Mouse (Mus musculus) heart, postnatal 14 days (tissue): ENCODE measurements around the gene Tnp1. TPM values are rescaled to one million over a fixed set of nuclear protein-coding genes. Genes with fewer than 3 reads are reported as not detected.

Experiments
- DNase-seq, 2 experiments: peaks; one replicate each; pipeline ENCODE4 v3.0.0; 2021 to 2022
- intact Hi-C: fragments of 180-260 bp; cut with DNase I; formaldehyde crosslinking; loops from one replicate; pipeline ENCODE4 v1.15.1; 2025
- long read RNA-seq, 2 experiments: library from polyadenylated mRNA; stranded (forward); transcript quantifications; one replicate each; pipeline ENCODE4 v2.0.0; 2021
- total RNA-seq, 2 experiments: library from RNA; stranded (reverse); gene quantifications; 2 replicates each; pipeline ENCODE4 v1.2.3; 2021

The Tnp1 gene
- total RNA-seq = not detected
- long read RNA-seq, experiment 1 = 0 reads
- long read RNA-seq, experiment 2 = 0 reads

DNA sequence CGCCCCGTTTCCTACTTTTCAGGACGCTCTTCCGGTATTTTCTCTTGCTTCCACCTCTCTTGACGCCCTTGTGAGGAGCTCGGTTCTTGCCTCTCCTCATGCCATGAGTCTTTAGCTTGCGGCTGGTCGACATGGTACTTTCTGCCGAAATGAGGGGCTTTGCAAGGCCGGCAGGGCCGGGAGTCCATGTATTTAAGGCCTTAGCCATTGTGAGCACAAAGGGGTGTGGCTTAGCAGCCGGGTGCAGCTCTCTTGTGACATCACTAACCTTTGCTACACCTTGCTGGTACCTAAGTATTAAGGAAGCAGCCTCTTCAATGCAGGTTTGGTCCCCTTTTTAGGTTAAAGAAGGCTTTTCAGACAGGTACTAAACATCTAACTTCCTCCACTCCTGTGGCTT is at the start of gene Tnp1:
TSS of gene Tnp1 (minus strand) at position 179 of the 400 bp plus-strand sequence.
- intact Hi-C loops = no loop called here

DNA sequence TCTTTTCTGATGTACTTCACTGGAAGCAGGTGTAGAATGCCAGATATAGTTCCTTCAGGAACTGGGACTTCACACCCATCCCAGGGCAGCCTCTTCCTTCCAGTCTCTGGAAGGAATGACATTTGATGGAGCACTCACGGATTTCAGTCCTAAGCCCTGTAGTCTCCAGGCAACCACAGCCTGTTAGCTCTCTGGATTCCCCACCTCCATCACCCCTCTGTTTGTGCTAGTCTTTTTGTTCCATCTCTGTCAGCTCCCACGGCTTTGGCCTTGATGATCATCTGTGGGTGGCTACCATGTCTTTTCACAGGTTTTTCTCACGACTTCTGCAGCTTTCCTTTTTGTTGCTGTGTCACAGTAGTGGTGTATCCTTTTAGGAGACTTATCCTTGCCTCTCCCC is 48.6 kb upstream of the Tnp1 start:
- no peak for DNase-seq
- intact Hi-C loops = no loop called here

More for the DNA sequence above, at the start of gene Tnp1:
- no peak for DNase-seq

DNA sequence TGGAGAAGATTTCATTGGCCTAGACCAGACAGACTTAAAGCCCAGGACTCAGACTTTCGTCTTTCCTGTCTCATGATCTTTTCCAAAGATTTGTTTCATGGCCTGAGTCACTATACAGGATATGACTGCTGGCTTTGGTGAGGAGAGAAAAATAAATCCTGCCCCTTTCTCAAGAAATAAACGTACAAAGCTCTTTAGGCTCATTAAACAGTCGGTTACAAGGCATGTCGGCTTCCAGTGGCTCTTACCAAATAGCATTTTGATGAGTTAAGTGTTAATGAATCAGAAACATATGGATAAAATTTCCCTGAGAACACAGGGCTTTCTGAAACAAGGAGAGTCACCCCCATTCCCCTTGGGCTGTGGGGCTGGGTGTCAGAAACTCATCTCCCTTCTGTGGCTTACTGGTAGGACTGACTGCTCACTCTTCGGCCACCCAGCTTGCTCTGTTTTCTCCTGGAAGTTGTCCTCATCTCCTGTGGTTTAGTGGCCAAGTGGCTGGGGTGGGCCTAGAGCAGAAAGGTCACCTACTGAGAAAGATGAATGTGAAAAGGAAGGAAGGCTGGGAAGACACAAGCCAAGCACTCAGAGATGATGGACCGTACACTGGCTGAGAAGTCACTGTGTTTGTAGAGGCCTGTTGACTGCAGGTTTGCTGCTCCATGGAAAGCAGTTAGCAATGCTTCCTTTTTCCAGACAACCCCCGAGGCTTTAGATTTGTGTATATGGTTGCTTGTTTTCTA is 46.0 kb upstream of the Tnp1 start:
- no peak for DNase-seq
- intact Hi-C loops = no loop called here

DNA sequence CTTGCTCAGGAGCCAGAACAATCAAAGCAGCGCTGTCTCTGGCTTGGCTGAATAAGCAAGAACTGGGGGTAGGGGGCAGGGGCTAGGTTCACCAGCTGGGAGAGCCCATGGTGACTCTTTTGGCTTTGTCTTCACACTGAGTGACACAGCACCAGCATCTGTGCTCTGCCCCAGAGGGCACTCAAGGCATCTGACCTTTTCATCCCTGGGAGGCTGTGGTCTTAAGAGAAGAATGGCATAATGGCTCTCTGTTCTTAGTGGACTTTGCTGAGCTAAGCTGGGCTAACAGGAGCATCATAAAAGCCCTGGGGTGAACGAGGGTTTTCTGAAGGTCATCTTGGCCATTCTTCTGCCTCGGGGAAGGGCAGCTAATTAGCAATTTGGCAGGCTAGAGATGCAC is 44.6 kb upstream of the Tnp1 start:
- DNase-seq = no peak
- intact Hi-C loops = no loop called here

DNA sequence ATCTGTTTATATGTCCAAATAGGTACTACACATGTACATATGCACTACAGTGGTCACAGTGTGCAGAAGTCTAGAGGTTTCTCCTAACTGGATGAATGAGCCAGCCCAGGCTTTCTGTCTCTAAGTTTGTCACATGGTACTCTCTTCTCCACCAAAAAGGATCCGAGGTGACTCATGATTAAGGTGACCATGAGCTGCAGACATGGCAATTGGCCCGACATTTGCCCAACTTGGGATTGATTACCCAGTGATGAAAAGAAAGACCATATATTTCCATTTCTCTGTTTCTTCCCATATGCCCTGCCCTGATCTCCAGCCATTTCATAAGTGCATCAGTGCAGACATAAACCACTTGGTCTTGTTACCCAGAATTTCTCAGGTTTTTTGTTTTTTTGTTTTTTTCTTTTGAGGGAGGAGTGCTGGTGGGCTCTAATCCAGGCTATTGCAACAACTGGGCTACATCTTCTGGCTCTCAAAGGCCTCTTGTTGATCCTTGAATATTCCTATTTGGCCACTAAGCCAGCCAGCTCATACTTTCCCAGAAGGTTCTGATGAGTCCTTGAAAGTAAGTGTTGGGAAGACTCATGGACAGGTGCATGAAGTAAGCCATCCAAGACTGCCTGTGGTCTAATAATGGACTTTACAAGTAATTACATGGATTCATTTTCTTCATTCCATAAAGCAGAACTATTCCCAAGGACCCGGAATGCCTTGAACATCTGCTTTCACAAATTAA is 40.7 kb upstream of the Tnp1 start:
- intact Hi-C loops = no loop called here
- DNase-seq = no peak

DNA sequence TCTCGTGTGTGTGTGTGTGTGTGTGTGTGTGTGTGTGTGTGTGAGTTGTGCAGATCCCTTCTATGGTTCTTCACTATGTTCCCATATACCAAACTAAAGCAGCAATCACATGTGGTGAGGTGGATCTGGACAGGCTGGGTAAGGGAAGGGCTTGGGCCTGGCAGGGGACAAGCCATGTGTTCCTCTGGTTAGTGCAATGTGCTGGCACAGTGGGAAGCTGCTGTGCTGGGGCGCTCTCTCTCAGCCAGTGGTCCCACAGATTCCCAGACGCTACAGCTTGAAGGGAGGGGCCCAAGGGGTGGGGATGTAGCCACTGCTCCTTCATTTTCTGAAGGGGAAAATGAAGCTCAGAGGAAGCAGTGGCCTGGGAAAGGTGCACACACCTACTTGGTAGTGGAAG is 40.1 kb upstream of the Tnp1 start:
- no peak for DNase-seq
- intact Hi-C loops = no loop called here

DNA sequence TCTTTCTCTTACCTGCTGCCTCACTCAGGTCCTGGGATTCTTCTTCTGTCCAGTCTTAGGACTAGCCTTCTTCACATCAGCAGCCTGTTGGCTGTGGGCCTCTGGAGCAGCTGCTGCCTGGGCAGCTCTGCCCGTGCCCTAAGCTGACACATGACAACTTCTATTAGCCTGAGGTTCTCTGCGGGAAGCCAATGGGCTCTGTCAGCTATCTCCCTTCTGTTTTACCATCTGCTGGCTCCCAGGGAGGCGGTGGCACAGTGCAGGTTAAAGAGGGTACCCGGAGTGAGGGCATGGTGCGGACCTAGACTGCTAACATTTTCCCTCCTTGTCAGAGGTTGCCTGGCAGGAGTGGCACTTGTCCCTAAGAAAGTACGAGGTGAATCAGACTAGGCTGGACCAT is 39.5 kb upstream of the Tnp1 start:
- intact Hi-C loops = no loop called here
- DNase-seq = no peak

DNA sequence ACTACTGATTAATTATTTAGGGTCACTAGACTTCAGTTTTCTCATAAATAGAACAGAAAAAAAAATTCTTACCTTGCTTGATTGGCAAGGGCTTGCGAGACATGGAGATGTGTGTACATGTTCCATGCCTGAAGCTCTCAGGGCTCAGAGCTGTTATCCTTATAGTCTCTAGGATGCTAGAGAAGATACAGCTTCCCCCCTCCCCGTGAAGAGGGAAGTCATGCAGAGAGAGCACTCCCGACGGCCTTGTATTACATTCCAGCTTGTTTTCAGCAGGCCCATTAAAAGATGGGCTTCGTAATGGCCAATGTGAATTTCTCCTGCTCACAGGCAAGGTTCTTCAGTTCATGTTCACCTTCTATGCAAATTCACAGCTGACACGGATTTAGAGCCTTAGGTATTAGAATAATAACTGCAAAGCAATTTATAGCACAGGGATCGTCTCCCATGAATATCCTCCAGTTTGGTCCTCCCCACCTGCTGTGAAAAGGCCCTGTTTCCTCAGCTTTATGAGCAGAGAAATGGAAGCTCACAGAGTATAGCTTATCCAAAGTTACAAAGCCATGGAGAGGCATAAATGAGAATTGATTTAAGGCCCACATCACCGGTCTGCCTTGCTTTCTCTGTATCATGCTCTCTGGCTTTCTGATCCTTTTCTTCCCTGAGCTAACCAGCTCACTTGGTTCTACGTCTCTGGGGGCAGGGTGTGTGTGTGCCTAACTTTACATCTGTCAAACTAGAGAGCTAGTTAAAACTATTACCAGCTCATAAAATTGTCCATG is 38.0 kb upstream of the Tnp1 start:
- intact Hi-C loops = no loop called here
- no peak for DNase-seq

DNA sequence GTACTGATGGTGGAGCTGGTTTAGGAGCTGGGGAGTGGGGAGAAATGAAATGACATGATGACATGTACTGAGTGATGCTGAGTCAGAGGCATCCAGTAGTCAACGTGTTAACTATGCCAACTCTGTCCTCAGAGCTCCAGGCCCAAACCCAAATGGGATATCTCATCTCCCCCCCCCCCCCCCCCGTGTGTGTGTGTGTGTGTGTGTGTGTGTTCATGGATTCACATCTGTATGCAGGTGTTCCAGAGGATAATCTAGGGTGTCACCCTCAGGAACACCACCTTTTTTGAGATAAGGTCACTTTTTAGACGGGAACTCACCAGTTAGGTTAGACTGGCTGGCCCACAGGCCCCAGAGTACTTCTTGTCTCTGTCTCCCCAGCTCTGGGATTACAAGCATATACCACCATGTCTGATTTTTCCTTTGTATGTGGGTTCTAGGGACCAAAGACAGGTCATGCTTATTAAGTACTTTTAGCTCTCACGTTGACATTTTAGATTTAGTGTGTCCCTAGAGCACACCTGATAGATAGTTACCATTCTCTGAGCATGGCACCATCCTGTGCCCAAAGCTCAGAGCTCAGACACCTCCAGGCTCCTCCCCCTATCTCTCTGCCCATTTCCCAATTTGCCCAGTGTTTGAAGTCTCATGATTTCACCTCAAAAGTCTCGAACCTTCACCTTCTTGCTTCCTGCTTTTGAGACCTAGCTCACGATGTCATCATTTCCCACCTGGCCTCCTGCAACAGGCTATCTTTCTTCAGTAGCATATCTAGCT is 31.4 kb upstream of the Tnp1 start:
- DNase-seq = no peak
- intact Hi-C loops = loop anchor here (5.0 kb wide), 1 partner anchor 120 kb away; no protein-coding TSS in a partner anchor

DNA sequence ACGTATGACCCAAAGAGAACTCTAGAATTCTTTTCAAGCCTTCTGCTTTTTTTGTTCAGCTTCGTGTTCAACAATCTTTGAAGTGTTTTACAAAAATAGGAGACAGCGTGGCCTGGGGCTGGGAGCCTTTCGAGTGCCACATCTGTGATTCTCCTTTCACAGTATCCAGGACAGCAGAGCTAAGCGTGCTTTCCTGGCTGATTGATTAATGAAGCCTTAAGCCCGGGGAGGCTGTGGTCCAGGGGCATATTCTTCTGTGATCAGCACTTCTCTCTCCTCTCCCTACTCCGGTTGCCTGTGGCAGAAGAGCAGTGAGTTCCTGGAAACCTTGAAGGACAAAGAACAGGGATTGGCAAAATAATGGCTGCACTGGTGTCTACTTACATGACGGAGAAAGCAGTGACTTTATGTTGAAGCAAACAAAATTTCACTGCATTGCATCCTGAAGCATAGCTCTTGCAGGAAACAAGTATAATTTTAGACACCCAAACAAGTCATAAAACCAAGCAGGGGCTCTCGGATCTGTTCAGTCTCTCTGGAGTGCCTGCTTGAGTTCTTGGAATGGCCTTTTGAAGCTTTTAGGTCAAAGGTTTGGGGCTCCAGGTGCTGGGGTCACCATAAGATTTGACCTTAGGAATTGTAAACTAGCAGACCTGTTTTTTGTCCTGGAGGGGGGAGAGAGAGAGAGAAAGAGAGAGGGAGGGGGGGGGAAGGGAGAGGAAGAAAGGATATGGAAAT is 30.4 kb upstream of the Tnp1 start:
- intact Hi-C loops = loop anchor here (5.0 kb wide), 1 partner anchor 119 kb away; no protein-coding TSS in a partner anchor
- DNase-seq = no peak

DNA sequence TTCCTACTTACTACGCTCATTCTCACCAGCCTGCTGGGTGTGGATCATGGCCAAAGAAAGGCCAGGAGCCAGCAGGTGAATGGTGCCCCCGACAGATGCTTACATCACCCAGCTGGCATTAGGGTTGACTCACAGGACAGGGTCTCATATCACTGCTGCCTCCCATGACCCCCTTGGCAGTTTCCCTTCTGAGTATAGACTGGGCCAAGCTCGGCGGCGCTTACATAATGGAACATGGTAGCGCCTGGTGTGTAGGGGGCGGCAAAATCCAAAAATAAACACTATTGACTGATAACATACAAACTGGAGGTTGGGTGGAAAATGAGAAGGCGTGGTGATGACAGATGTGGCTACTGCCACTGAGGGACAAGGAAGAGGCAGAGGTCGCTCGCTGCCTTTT is 28.0 kb upstream of the Tnp1 start:
- DNase-seq = peak; percentile 12
- intact Hi-C loops = no loop called here

DNA sequence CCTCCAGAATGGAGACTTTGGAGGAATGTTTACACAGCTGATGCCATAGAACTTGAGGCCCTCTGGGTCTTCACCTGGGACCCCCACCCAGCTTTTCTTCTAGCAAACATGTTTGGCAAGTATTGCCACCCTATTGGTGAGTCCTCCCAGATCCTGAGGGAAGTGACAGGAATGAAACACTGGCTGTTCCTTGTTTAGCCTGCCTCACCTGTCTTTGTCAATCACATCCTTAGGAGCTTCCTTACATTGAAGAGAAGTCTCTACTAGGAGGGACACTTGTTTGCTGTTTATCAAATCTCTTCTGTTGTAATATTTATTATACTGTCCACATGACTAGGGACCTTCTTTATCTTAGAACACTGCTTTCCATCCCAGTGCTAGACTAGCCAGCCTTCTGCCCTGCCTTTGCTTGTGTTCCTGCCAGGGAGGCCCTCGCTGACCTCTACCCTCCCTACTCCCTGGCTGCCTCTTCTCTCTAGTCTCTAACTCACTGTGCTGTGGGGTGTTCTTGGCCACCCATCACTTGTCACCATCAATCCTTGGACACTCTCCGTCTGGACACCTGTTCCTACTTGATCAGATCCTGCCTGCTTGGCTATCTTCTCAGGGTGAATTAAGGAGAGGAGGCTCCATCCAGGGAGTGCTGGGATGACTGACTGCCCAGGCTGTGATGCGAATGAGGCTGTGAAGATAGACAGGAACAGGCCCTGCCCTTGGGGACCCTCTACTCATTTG is 25.1 kb upstream of the Tnp1 start:
- intact Hi-C loops = no loop called here
- no peak for DNase-seq

DNA sequence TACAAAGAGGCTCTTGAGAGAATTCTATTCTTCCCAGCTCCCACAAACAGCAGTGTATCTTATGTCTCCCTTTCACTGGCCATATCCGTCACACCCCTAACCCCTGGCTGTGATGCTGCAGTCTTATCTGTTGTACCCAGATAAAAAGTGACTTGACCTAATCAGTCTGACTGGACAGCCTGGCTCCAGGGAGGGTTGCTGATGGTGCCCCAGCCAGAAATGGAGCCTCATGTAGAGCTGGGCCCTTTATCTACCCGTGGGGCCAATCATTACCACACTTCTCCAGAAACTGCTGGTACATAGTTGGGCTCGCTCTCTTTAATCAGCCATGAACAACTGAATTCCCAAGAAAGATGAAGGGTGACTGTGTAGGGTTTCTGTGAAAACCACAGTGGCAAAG is 22.8 kb upstream of the Tnp1 start:
- no peak for DNase-seq
- intact Hi-C loops = no loop called here

DNA sequence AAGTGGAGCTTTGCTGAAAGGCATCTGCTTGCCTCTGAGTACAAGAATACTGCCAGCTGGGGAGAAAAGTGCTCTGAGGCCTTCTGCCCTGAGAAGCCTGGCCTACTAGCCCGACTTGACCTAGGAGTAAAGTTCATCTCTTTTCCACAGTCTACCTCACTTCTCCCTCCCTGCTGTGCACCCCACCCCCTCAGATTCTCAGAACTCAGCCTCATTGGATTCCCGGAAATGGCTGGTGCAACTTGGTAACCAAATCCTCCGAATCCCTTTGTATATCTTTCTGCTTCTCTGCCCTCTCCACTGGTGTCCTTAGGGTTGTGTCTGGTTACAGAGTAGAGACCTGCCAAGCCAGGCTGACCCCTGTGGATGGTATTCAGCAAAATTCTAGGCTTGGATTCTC is 20.8 kb upstream of the Tnp1 start:
- no peak for DNase-seq
- intact Hi-C loops = no loop called here

DNA sequence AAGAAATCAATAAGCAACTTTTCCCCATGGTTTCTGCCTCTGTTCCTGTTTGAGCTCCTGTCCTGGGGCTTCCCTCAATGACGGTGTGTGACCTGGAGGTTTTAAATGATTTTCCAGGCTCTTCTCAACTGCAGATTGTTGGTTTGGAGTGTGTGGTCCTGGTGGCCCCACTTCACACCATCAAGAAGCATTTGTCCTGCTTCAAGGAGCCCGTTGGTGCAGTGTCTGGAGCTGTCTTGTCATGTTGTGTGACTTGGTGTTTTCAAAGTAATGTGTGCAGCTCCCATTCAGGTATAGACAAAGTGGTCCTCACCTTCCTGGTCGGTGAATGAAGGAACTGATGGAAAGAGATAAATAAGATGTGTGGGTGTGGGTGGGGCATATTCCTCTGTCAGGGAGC is 20.0 kb upstream of the Tnp1 start:
- DNase-seq = no peak
- intact Hi-C loops = no loop called here

DNA sequence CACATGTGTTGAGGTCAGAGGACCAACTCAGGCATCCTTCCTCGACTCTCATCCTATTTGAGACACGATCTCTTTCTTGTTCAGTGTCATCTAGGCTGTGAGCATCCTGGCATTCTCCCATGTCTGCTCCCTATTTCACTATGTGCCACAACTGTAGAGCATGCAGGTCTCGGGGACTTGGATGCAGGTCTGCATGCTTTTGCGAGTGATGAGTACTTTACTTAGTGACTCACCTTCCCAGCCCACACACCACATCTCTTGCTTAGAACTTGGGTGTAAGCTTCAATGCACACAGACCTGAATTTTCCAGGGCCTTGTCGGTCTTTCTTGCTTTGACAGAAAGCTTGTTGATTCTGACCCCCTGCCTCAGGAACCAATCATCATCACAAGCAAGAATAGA is 16.8 kb upstream of the Tnp1 start:
- intact Hi-C loops = no loop called here
- no peak for DNase-seq

DNA sequence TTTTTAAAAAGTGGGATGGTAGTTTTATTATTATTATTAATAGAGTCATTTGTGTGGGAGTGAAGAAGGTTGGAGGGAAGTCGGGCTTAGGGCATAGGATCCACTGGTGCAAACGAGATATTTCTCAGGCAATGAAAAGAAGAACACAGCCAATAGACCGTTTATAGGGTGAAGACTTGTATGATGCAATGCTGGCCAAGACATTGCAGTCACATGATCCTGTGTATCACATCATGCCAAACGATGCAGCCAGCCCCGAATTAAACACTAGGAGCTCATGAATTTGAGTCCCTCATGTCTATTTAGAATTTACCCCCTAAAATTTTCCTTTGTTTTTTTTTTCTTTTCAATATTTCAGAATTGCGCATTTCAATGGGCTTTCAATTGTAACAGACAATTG is 13.0 kb upstream of the Tnp1 start:
- intact Hi-C loops = no loop called here
- DNase-seq = no peak

DNA sequence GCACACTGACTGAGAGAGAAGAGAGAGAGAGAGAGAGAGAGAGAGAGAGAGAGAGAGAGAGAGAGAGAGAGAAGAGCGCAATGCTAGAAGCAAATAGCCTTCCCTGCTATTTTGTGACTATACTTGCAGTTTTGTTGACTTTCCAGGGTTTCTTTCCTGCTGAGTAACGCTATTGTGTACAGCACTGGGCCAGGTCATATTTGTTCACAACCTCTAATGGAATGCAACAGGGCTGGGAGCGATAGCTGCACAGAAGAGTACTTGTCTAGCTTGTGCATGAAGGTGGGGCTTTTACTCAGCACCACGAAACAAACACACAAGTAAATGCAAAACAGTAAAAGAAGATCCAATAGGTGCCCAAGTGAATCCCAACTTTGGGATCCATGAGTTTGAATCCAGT is 11.7 kb upstream of the Tnp1 start:
- intact Hi-C loops = no loop called here
- DNase-seq = no peak

DNA sequence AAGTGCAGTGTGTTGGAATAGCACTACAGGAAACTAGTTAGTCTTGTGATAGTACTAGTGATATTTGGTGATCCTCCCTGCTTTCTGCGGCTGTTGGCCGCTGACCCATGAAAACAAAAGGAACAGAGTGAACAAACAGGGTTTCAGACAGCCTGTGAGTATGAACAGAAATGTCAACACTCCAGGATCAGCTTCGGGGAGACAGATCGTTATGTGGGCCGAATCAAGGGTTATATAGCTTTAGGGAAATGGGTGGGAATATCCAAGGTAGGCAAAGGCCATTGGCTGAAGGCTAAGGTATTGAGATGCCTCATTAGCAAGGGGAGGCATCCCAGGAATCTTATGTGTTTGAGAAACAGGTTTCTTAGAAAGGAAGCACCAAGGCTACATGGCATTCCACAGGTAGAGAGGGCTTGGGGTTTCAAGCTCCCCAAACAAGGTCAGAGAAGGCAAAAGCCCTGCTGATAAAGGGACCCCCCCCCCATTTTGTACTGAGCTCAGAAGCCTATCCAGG is 11.1 kb upstream of the Tnp1 start:
- DNase-seq = no peak
- intact Hi-C loops = no loop called here
